7 mouse cellular contexts compared by ENCODE assay signal in genomic region chr15:31571906-31572722, GRCm38 (mm10). TPM values are rescaled to one million over a fixed set of nuclear protein-coding genes. Genes with fewer than 3 reads are reported as not detected.
DNase-seq lines count a peak whose midpoint lies in the region; ATAC-seq and TF ChIP-seq lines count a peak whose summit lies in the region.

No protein-coding gene starts in this region.

- WGBS in bone marrow, adult 2 months = 81% methylated on average over 16 of the region's 16 CpGs

- intact Hi-C loops in gastrocnemius, adult 2 months (cut with DNase I) = no loop called here

- peak overlapping the region; percentile 36; the same call in 1 of the 2 replicates for H3K27ac ChIP-seq in layer of hippocampus, adult 2 months
- H3K27ac ChIP-seq in bone marrow, adult 2 months (ENCODE audit: control insufficient read depth, insufficient read depth, low read depth, low read length, poor library complexity) = peak overlapping the region; percentile 2; the same call in 1 of the 2 replicates
- peak overlapping the region; percentile 91 for H3K27ac ChIP-seq in gastrocnemius, adult 2 months

- no peak overlapping the region for H3K4me3 ChIP-seq in layer of hippocampus, adult 2 months
- no peak overlapping the region for H3K4me3 ChIP-seq in bone marrow, adult 2 months (replicated peaks; ENCODE audit: control insufficient read depth, low read depth, low read length)
- H3K4me3 ChIP-seq in gastrocnemius, adult 2 months = peak overlapping the region; percentile 46

- peak; percentile 59 for ATAC-seq in megakaryocyte progenitor cell, adult 5-6 weeks (replicated peaks; ENCODE audit: poor library complexity)

- no peaks in the 10 kb centered on the region; the same call in 1 of the 2 replicates for H3K4me1 ChIP-seq in bone marrow, adult 2 months (ENCODE audit: control insufficient read depth, insufficient read depth, low read length)

- no peak for DNase-seq in layer of hippocampus, adult 2 months (ENCODE audit: low spot score in 2 of 2)
- DNase-seq in layer of hippocampus, adult 9-10 months (ENCODE audit: low spot score) = no peak
- peak; percentile 62 for DNase-seq in gastrocnemius, adult 2 months
- no peak for DNase-seq in yolk sac, embryonic 10.5 days (ENCODE audit: low spot score)
- DNase-seq in ovary, postnatal 14 days (ENCODE audit: low spot score) = no peak

- no peak for TF ChIP-seq CTCF in layer of hippocampus, adult 2 months (conservative IDR thresholded peaks at IDR 0.05)
- TF ChIP-seq CTCF in bone marrow, adult 2 months (IDR thresholded peaks at IDR 0.05; ENCODE audit: control insufficient read depth, insufficient read depth, low read length) = no peak
- TF ChIP-seq CTCF in gastrocnemius, adult 2 months (IDR thresholded peaks at IDR 0.05) = no peak

- TF ChIP-seq POLR2A in bone marrow, adult 2 months (IDR thresholded peaks at IDR 0.05; ENCODE audit: borderline replicate concordance, control insufficient read depth, low read depth, low read length) = no peak

RNA-seq across cellular contexts. Expression of gene Cmbl, which starts 6.9 kb away (rescaled TPM):
- 10 to 100 TPM; 12.7 to 12.8 TPM for total RNA-seq in layer of hippocampus, adult 2 months (2021)
- polyA plus RNA-seq in bone marrow, adult 2 months (2011; ENCODE audit: insufficient read depth, insufficient read length, low replicate concordance, missing spikeins) = 10.0 and 10.2 TPM in 2 replicates
- total RNA-seq in gastrocnemius, adult 2 months (2021) = 10 to 100 TPM; 30.4 to 58.0 TPM
- not detected in 2 replicates for total RNA-seq in megakaryocyte progenitor cell, adult 5-6 weeks (2015)
- not detected in 2 replicates for total RNA-seq in megakaryocyte progenitor cell, adult 5-6 weeks (2017)

RNA-seq across cellular contexts. Expression of gene Cct5, which starts 29.5 kb away (rescaled TPM):
- 100 to 1,000 TPM; 236 to 247 TPM for total RNA-seq in layer of hippocampus, adult 2 months (2021)
- 104 and 152 TPM in 2 replicates for polyA plus RNA-seq in bone marrow, adult 2 months (2011; ENCODE audit: insufficient read depth, insufficient read length, low replicate concordance, missing spikeins)
- 100 to 1,000 TPM; 113 to 132 TPM for total RNA-seq in gastrocnemius, adult 2 months (2021)
- total RNA-seq in megakaryocyte progenitor cell, adult 5-6 weeks (2015) = 536 and 576 TPM in 2 replicates
- total RNA-seq in megakaryocyte progenitor cell, adult 5-6 weeks (2017) = 522 and 555 TPM in 2 replicates

RNA-seq across cellular contexts. Expression of gene Fam173b, which starts 29.5 kb away (rescaled TPM):
- 10 to 100 TPM; 11.2 to 11.3 TPM for total RNA-seq in layer of hippocampus, adult 2 months (2021)
- polyA plus RNA-seq in bone marrow, adult 2 months (2011; ENCODE audit: insufficient read depth, insufficient read length, low replicate concordance, missing spikeins) = 15.2 and 17.7 TPM in 2 replicates
- total RNA-seq in gastrocnemius, adult 2 months (2021) = 10 to 100 TPM; 13.9 to 17.7 TPM
- total RNA-seq in megakaryocyte progenitor cell, adult 5-6 weeks (2015) = 8.4 and 10.7 TPM in 2 replicates
- total RNA-seq in megakaryocyte progenitor cell, adult 5-6 weeks (2017) = 7.7 and 11.7 TPM in 2 replicates

RNA-seq across cellular contexts. Expression of gene March6, which starts 41.3 kb away (rescaled TPM):
- total RNA-seq in layer of hippocampus, adult 2 months (2021) = 100 to 1,000 TPM; 186 to 194 TPM
- polyA plus RNA-seq in bone marrow, adult 2 months (2011; ENCODE audit: insufficient read depth, insufficient read length, low replicate concordance, missing spikeins) = 14.9 and 20.9 TPM in 2 replicates
- 100 to 1,000 TPM; 124 to 131 TPM for total RNA-seq in gastrocnemius, adult 2 months (2021)
- total RNA-seq in megakaryocyte progenitor cell, adult 5-6 weeks (2015) = 39.3 and 42.5 TPM in 2 replicates
- 28.8 and 38.8 TPM in 2 replicates for total RNA-seq in megakaryocyte progenitor cell, adult 5-6 weeks (2017)

Comparison
In these comparisons a context has a peak if more than half of its experiments do, and no peak if none do; other contexts are left out.
1. H3K27ac ChIP-seq: peak in every context shown above with its lines; median percentile 91 in gastrocnemius, adult 2 months; 36 in layer of hippocampus, adult 2 months; 2 in bone marrow, adult 2 months.
2. RNA of gene Cmbl, which starts 6.9 kb away (total RNA-seq): 30.4 to 58.0 TPM in gastrocnemius, adult 2 months and 12.7 to 12.8 TPM in layer of hippocampus, adult 2 months; not detected in megakaryocyte progenitor cell, adult 5-6 weeks; every median in the first group is over 10 times any median in the second.